Mouse (Mus musculus): ENCODE measurements around the gene Ang. TPM values are rescaled to one million over a fixed set of nuclear protein-coding genes. Genes with fewer than 3 reads are reported as not detected.

Ang gene
- polyA plus RNA-seq, 1 experiment from 2014 or later = 45.4 TPM

DNA sequence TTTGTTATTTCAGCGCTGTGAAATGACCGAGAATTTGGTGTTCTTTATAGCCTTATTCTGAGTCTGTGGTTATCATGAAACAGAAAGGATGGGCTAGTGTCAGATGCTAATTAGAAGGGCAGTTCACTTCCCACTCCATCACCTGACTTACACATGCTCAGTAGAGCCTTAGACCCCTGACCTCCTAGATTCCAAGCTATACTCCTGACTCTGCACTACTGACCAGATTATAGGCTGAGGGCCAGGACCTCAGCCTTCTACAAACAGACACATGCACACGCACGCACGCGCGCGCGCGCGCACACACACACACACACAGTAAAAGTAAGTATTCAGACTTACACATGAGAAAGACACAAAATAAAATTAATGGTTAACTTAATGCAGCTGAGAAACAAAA lies 8.0 kb downstream of the Ang start:
- Histone ChIP-seq H3K4me2 (replicated peaks; ENCODE audit: low read depth, low read length) (no peak overlapping the region), H3K4me1 (ENCODE audit: insufficient read depth, low read depth, low read length) (no peaks in the 10 kb centered on the region), H3K4me3 (ENCODE audit: low read depth, low read length) (no peak overlapping the region), H3K36me3 (ENCODE audit: insufficient read depth, low read length) (no peaks in the 10 kb centered on the region), H3K27ac (ENCODE audit: low read length) (no peak overlapping the region), H3K27me3 (replicated peaks; ENCODE audit: insufficient read depth, low read length) (no peaks in the 10 kb centered on the region), H3K9me3 (ENCODE audit: low read length) (no peaks in the 10 kb centered on the region), H3K9ac (replicated peaks; ENCODE audit: low read depth) (no peak overlapping the region)
- TF ChIP-seq CTCF (IDR thresholded peaks at IDR 0.05) (no peak), EP300 (IDR thresholded peaks at IDR 0.05) (no peak)
- WGBS = 92% methylated on average over 11 of the region's 11 CpGs
- ATAC-seq (no peak), DNase-seq (ENCODE audit: low spot score) (no peak)

GRCm38 (mm10) chr14:51101284-51101683 lies 10.3 kb downstream of the Ang start:
- no peaks in the 10 kb centered on the region for H3K9me3 ChIP-seq (ENCODE audit: low read length)
- DNase-seq (ENCODE audit: low spot score) (no peak), ATAC-seq (no peak)
- no peaks in the 10 kb centered on the region for H3K27me3 ChIP-seq (replicated peaks; ENCODE audit: insufficient read depth, low read length)
- H3K4me3 ChIP-seq (ENCODE audit: low read depth, low read length) = no peak overlapping the region
- H3K36me3 ChIP-seq (ENCODE audit: insufficient read depth, low read length) = no peaks in the 10 kb centered on the region
- TF ChIP-seq EP300 (IDR thresholded peaks at IDR 0.05) = no peak
- WGBS = 62% methylated on average over 9 of the region's 9 CpGs
- H3K4me1 ChIP-seq (ENCODE audit: insufficient read depth, low read depth, low read length) = no peaks in the 10 kb centered on the region
- H3K27ac ChIP-seq (ENCODE audit: low read length) = no peak overlapping the region
- H3K4me2 ChIP-seq (replicated peaks; ENCODE audit: low read depth, low read length) = no peak overlapping the region
- no peak overlapping the region for H3K9ac ChIP-seq (replicated peaks; ENCODE audit: low read depth)

- DNase-seq (ENCODE audit: low spot score) (peak; percentile 59), ATAC-seq (no peak)
- TF ChIP-seq CTCF (IDR thresholded peaks at IDR 0.05) (peak; percentile 83), EP300 (IDR thresholded peaks at IDR 0.05) (no peak)
- Histone ChIP-seq H3K4me2 (replicated peaks; ENCODE audit: low read depth, low read length) (no peak overlapping the region), H3K36me3 (ENCODE audit: insufficient read depth, low read length) (no peaks in the 10 kb centered on the region), H3K9ac (replicated peaks; ENCODE audit: low read depth) (no peak overlapping the region), H3K9me3 (ENCODE audit: low read length) (no peaks in the 10 kb centered on the region), H3K4me1 (ENCODE audit: insufficient read depth, low read depth, low read length) (no peaks in the 10 kb centered on the region), H3K27ac (ENCODE audit: low read length) (no peak overlapping the region), H3K27me3 (replicated peaks; ENCODE audit: insufficient read depth, low read length) (no peaks in the 10 kb centered on the region), H3K4me3 (ENCODE audit: low read depth, low read length) (no peak overlapping the region)
- WGBS = 48% methylated on average over 3 of the region's 3 CpGs
Observed at GRCm38 (mm10) chr14:51103217-51103616, 12.3 kb downstream of the Ang start.

DNA sequence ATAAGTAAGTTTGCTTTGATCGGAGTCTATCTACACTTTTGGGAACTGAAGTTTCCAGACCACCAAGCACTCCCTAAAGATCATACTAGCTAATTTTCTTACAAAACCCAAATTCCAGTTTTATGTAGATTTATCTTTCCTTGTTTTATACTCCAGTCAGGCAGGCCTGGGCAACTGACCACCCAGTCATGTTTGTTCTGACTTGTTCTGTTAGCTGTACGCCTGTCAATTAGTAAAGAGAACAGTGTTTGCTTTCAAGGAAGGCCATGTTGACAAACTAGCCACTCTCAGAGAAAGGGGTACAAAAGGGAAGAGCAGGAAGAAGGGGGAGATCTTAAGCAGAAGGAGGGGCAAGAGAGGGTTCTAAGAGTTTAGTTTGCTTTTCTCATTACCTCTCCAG lies 13.4 kb downstream of the Ang start:
- Histone ChIP-seq H3K4me1 (ENCODE audit: insufficient read depth, low read depth, low read length) (no peaks in the 10 kb centered on the region), H3K27me3 (replicated peaks; ENCODE audit: insufficient read depth, low read length) (no peaks in the 10 kb centered on the region), H3K36me3 (ENCODE audit: insufficient read depth, low read length) (no peaks in the 10 kb centered on the region), H3K4me3 (ENCODE audit: low read depth, low read length) (no peak overlapping the region), H3K9me3 (ENCODE audit: low read length) (no peaks in the 10 kb centered on the region), H3K9ac (replicated peaks; ENCODE audit: low read depth) (no peak overlapping the region), H3K27ac (ENCODE audit: low read length) (no peak overlapping the region), H3K4me2 (replicated peaks; ENCODE audit: low read depth, low read length) (no peak overlapping the region)
- no peak for DNase-seq (ENCODE audit: low spot score)
- ATAC-seq = no peak
- 64% methylated on average over 2 of the region's 2 CpGs for WGBS
- TF ChIP-seq CTCF (IDR thresholded peaks at IDR 0.05) (no peak), EP300 (IDR thresholded peaks at IDR 0.05) (no peak)

DNA sequence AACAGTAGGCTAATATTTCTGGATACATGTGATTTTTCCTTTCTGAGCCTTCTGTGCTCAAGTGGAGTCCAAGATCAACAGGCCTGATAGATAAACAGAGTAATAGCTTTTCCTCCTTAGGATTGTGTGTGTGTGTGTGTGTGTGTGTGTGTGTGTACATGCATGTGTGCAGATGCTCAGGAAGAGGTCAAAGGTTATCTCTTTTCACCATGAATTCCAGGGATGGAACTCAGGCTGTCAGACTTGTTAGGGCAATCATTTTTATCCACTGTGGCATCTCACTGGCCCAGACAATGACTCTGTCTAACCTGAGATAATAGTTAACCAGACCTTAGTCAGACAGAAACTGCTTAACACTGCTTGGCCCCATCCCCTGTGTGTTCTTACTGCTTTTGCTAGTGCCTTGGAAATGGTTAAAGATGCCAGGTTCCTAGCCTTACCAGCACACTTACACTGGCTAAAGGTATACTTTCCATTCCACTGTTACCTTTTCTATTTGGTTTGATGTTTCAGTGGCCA lies 15.6 kb downstream of the Ang start:
- no peak overlapping the region for H3K27ac ChIP-seq (ENCODE audit: low read length)
- no peak overlapping the region for H3K9ac ChIP-seq (replicated peaks; ENCODE audit: low read depth)
- no peaks in the 10 kb centered on the region for H3K36me3 ChIP-seq (ENCODE audit: insufficient read depth, low read length)
- H3K9me3 ChIP-seq (ENCODE audit: low read length) = no peaks in the 10 kb centered on the region
- no peaks in the 10 kb centered on the region for H3K27me3 ChIP-seq (replicated peaks; ENCODE audit: insufficient read depth, low read length)
- H3K4me1 ChIP-seq (ENCODE audit: insufficient read depth, low read depth, low read length) = no peaks in the 10 kb centered on the region
- no peak for ATAC-seq
- DNase-seq (ENCODE audit: low spot score) = no peak
- no peak for TF ChIP-seq CTCF (IDR thresholded peaks at IDR 0.05)
- no peak for TF ChIP-seq EP300 (IDR thresholded peaks at IDR 0.05)
- no peak overlapping the region for H3K4me3 ChIP-seq (ENCODE audit: low read depth, low read length)
- H3K4me2 ChIP-seq (replicated peaks; ENCODE audit: low read depth, low read length) = no peak overlapping the region

DNA sequence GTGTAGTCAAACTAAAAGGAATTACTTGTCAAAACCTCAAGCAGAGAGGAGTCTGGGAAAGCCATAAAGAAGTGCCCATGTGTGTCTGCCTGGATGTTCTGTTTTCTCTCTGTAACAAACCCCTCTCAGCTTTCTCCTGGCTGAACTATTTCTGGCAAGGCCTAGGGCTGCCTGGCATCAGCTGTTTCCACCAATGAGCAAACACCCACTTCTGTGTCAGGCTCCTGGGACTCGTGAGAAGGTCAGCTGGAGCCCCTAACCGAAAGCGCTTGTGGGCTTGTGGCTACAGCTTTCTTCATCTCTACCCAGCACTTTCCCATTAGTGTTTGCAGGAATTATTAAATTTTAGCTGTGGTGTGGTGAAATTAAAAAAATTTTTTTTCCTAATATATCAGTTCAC lies 21.0 kb downstream of the Ang start:
- Histone ChIP-seq H3K9me3 (ENCODE audit: low read length) (no peaks in the 10 kb centered on the region), H3K4me1 (ENCODE audit: insufficient read depth, low read depth, low read length) (no peaks in the 10 kb centered on the region), H3K36me3 (ENCODE audit: insufficient read depth, low read length) (no peaks in the 10 kb centered on the region), H3K4me3 (ENCODE audit: low read depth, low read length) (no peak overlapping the region), H3K9ac (replicated peaks; ENCODE audit: low read depth) (no peak overlapping the region), H3K27me3 (replicated peaks; ENCODE audit: insufficient read depth, low read length) (no peaks in the 10 kb centered on the region), H3K4me2 (replicated peaks; ENCODE audit: low read depth, low read length) (no peak overlapping the region), H3K27ac (ENCODE audit: low read length) (no peak overlapping the region)
- DNase-seq (ENCODE audit: low spot score) (no peak), ATAC-seq (no peak)
- 62% methylated on average over 3 of the region's 3 CpGs for whole genome bisulfite sequencing
- TF ChIP-seq EP300 (IDR thresholded peaks at IDR 0.05) = no peak

DNA sequence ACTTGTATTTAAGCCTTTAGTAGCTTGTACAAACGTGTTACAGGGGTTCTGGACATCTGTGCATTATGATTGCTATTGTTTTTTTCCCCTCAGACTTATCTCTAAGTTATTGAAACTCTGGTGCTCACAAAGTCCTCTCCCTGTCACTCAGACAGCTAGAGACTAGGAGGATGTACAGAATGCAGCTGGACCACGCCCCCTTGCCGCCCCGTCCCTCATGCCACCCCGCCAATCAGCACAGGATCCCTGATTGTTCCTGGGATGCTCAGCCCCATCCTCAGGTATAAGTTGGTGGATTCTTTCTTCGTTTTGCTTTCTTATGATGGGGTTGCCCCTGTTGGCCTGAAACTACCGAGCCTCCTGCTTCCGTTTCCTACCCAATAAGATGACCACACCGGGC lies 22.5 kb downstream of the Ang start:
- Histone ChIP-seq H3K36me3 (ENCODE audit: insufficient read depth, low read length) (no peaks in the 10 kb centered on the region), H3K4me1 (ENCODE audit: insufficient read depth, low read depth, low read length) (no peaks in the 10 kb centered on the region), H3K4me3 (ENCODE audit: low read depth, low read length) (no peak overlapping the region), H3K27ac (ENCODE audit: low read length) (no peak overlapping the region), H3K9ac (replicated peaks; ENCODE audit: low read depth) (no peak overlapping the region), H3K4me2 (replicated peaks; ENCODE audit: low read depth, low read length) (no peak overlapping the region), H3K27me3 (replicated peaks; ENCODE audit: insufficient read depth, low read length) (no peaks in the 10 kb centered on the region), H3K9me3 (ENCODE audit: low read length) (no peaks in the 10 kb centered on the region)
- TF ChIP-seq CTCF (IDR thresholded peaks at IDR 0.05) (no peak), EP300 (IDR thresholded peaks at IDR 0.05) (no peak)
- DNase-seq (ENCODE audit: low spot score) (no peak), ATAC-seq (no peak)
- WGBS = 46% methylated on average over 9 of the region's 9 CpGs

All from lung, postnatal 0 days (tissue).